Mouse (Mus musculus) CD4-positive, CD25-positive, alpha-beta regulatory T cell, adult 2 months (primary cell): ENCODE data around the gene Lonp1.
"Not testable (repeated sequence)": the region's sequence is repeated elsewhere in the genome, so short reads cannot be mapped to it uniquely, and the experiment has no call there.

Experiments used
- DNase-seq: peaks from one replicate; pipeline ENCODE4 v3.0.0-alpha.2; 2012; ENCODE audit warnings: low read depth, low spot score

Gene Lonp1

GRCm38 (mm10) chr17:56626260-56626659, 427 bp downstream of the Lonp1 start:
- no peak for DNase-seq

- no peak for DNase-seq
Measured at GRCm38 (mm10) chr17:56625495-56625894, 1.2 kb downstream of the Lonp1 start.

- no peak for DNase-seq
Measured at GRCm38 (mm10) chr17:56617628-56618027, 9.1 kb downstream of the Lonp1 start.

- no peak for DNase-seq
Measured at GRCm38 (mm10) chr17:56616725-56617124, 10.0 kb downstream of the Lonp1 start.

GRCm38 (mm10) chr17:56615792-56616191, 10.9 kb downstream of the Lonp1 start:
- no peak for DNase-seq

- DNase-seq: peak; percentile 14
Measured at GRCm38 (mm10) chr17:56615136-56615784, 11.4 kb downstream of the Lonp1 start.

GRCm38 (mm10) chr17:56614391-56615135, 12.1 kb downstream of the Lonp1 start:
- DNase-seq: peak; percentile 35

GRCm38 (mm10) chr17:56613893-56614292, 12.8 kb downstream of the Lonp1 start:
- peak; percentile 60 for DNase-seq

GRCm38 (mm10) chr17:56613236-56613844, 13.3 kb downstream of the Lonp1 start, which contains the start of gene Rpl36:
Rpl36 (plus strand) TSS chr17:56613416.
- peak; percentile 95 for DNase-seq

- not testable (repeated sequence) for DNase-seq
Measured at GRCm38 (mm10) chr17:56612565-56612939, 14.1 kb downstream of the Lonp1 start.

- peak; percentile 52 for DNase-seq
Measured at GRCm38 (mm10) chr17:56611861-56612564, 14.7 kb downstream of the Lonp1 start.

GRCm38 (mm10) chr17:56611323-56611722, 15.4 kb downstream of the Lonp1 start:
- no peak for DNase-seq

- peak; percentile 96 for DNase-seq
Measured at GRCm38 (mm10) chr17:56609452-56610171, 17.1 kb downstream of the Lonp1 start, which contains the start of gene 2410015M20Rik. 2410015M20Rik (minus strand) TSS chr17:56609771.

- DNase-seq: no peak
Measured at GRCm38 (mm10) chr17:56608699-56609098, 18.0 kb downstream of the Lonp1 start.

GRCm38 (mm10) chr17:56607521-56608062, 19.1 kb downstream of the Lonp1 start:
- no peak for DNase-seq

- DNase-seq: no peak
Measured at GRCm38 (mm10) chr17:56605431-56605830, 21.3 kb downstream of the Lonp1 start.

- no peak for DNase-seq
Measured at GRCm38 (mm10) chr17:56604422-56604821, 22.3 kb downstream of the Lonp1 start.

- no peak for DNase-seq
Measured at GRCm38 (mm10) chr17:56604070-56604380, 22.7 kb downstream of the Lonp1 start.

GRCm38 (mm10) chr17:56603186-56604069, 23.3 kb downstream of the Lonp1 start:
- no peak for DNase-seq
